Mouse (Mus musculus): ENCODE data around the gene Amz1. TPM values are rescaled to one million over a fixed set of nuclear protein-coding genes. Genes with fewer than 3 reads are reported as not detected.

Gene Amz1
- polyA plus RNA-seq, 1 experiment: not detected

DNA sequence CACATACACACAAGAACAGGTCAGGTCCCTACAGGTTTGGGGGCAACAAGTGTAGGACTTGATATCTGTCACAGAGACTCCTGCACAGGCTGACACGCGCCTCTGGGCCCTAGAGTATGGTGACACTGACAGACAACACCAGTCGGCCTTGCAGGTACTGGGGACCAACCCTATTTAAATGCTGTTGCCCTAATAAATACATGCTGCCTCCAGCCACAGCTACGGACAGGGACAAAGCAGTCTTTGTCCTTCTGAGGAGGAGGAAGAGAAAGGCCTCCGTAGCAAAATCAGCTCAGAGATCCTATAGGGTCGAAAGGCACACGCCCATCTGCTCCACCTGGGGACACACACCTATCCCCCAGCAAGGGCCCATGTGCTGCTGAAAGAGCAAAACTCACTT, 27.9 kb upstream of the Amz1 start:
- Histone ChIP-seq H3K9me3 (ENCODE audit: control insufficient read depth, low read length) (no peaks in the 10 kb centered on the region), H3K27me3 (ENCODE audit: control insufficient read depth) (peaks cover 5% of the 10 kb centered on the region; the same call in 1 of the 2 replicates), H3K4me3 (replicated peaks) (no peak overlapping the region), H3K4me1 (ENCODE audit: control insufficient read depth) (peaks cover 5% of the 10 kb centered on the region; the same call in 1 of the 2 replicates), H3K36me3 (ENCODE audit: control insufficient read depth) (peaks cover 19% of the 10 kb centered on the region)
- TF ChIP-seq GATA1 (IDR thresholded peaks at IDR 0.05; ENCODE audit: low read length): no peak
- TF ChIP-seq TAL1 (IDR thresholded peaks at IDR 0.05; ENCODE audit: low read length): no peak

DNA sequence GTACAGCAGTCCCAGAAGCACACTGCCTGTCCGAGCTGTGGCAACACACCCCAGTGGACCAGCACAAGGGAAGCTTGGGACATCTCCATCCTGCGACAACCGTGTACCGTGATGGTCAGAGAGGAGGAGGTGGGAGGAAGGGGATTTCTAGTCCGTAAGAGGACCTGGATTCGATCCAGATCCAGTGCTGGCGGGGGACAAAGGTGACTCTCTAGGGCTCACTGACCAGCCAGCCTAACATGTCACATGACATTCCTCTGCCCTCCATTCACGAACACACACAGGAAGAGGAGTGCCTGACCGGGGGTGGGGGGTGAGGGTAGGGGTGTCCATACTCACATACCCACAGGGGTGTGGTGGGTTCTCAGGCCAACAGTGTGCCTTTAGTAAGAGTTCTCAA, 24.2 kb upstream of the Amz1 start:
- H3K36me3 ChIP-seq (ENCODE audit: control insufficient read depth): peaks cover 11% of the 10 kb centered on the region
- H3K9me3 ChIP-seq (ENCODE audit: control insufficient read depth, low read length): peaks cover 7% of the 10 kb centered on the region
- peaks cover 42% of the 10 kb centered on the region for H3K4me1 ChIP-seq (ENCODE audit: control insufficient read depth)
- peaks cover 14% of the 10 kb centered on the region for H3K27me3 ChIP-seq (ENCODE audit: control insufficient read depth)
- no peak overlapping the region for H3K4me3 ChIP-seq (replicated peaks)
- TF ChIP-seq GATA1 (IDR thresholded peaks at IDR 0.05; ENCODE audit: low read length): no peak
- TF ChIP-seq TAL1 (IDR thresholded peaks at IDR 0.05; ENCODE audit: low read length): no peak

DNA sequence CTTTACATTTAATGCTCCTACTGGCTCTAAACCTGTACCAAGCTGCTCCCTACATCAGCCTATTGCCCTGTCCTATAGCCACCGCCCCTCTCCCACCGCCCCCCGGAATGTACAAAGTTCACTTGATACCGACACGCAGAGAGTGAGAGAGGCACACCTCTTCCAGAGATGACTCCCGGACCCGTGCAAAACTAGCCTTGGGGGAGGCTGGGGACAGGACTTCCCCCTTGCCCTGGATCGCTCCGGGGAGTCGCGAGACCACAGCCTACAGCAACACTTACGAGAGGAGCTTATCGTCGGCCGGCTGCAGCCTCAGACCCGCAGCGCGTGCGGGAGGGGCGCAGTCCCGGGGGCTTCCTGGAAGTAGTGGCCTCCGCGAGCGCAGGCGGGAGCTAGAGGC, 22.3 kb upstream of the Amz1 start:
- peaks cover 7% of the 10 kb centered on the region for H3K9me3 ChIP-seq (ENCODE audit: control insufficient read depth, low read length)
- peaks cover 14% of the 10 kb centered on the region for H3K27me3 ChIP-seq (ENCODE audit: control insufficient read depth)
- peaks cover 2% of the 10 kb centered on the region; the same call in 1 of the 2 replicates for H3K36me3 ChIP-seq (ENCODE audit: control insufficient read depth)
- H3K4me3 ChIP-seq (replicated peaks): peak overlapping the region; percentile 71
- TF ChIP-seq TAL1 (IDR thresholded peaks at IDR 0.05; ENCODE audit: low read length) (no peak), GATA1 (IDR thresholded peaks at IDR 0.05; ENCODE audit: low read length) (no peak)
- H3K4me1 ChIP-seq (ENCODE audit: control insufficient read depth): peaks cover 58% of the 10 kb centered on the region

DNA sequence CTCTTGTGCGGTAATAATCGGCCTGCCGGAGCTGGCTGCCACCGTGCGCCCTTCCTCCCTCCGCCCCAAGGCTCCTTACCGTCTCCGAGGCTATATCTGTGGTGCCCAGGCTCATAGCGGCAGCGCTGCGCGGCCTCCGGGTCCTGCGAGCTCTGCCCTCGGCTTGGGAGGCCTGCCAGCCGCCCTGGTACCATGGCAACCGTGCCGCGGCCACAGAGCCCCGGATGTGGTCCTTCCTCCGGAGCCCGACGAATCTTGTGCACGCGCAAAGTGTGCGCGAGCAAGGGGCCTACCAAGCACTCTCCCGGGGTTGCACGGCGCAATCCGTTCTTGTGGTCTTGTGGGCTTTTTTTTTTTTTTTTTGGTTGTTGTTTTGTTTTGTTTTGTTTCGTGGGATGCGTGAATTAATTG, 21.8 kb upstream of the Amz1 start, which contains the start of gene Iqce:
Gene Iqce (minus strand): TSS at position 276 of the 411 bp plus-strand sequence.
- Histone ChIP-seq H3K27me3 (ENCODE audit: control insufficient read depth) (peaks cover 14% of the 10 kb centered on the region), H3K4me3 (replicated peaks) (peak within 1 kb of the TSS; percentile 71), H3K4me1 (ENCODE audit: control insufficient read depth) (peaks cover 60% of the 10 kb centered on the region), H3K36me3 (ENCODE audit: control insufficient read depth) (peaks cover under 1% of the 10 kb centered on the region), H3K9me3 (ENCODE audit: control insufficient read depth, low read length) (peaks cover 7% of the 10 kb centered on the region)
- TF ChIP-seq TAL1 (IDR thresholded peaks at IDR 0.05; ENCODE audit: low read length) (no peak), GATA1 (IDR thresholded peaks at IDR 0.05; ENCODE audit: low read length) (no peak)

DNA sequence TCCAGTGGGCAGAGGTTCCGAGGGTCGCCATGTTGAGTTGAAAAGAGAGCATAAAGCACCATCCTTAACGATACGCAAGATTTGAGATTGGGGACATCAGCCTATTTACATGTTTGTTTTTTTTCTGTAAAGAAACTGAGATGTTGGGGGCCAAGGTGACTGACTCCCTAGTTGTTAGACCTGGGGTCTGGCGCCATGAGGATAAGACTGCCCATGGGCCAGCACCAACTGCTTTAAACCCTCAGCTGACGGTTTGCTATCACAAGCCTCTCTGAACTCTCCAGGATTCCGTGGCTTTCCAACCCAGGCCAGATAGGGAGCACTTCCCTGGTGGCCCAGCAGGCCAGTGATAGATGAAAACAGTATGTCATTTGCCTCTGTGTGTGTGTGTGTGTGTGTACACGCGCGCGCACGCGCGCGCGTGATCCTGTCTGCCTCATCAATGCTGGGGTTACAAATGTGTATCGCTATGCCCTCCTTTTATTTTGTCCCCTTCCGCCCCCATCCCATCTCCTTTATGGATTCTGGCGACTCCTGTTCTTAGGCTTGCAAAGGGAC, 21.2 kb upstream of the Amz1 start:
- H3K9me3 ChIP-seq (ENCODE audit: control insufficient read depth, low read length): peaks cover 7% of the 10 kb centered on the region
- peak overlapping the region; percentile 71 for H3K4me3 ChIP-seq (replicated peaks)
- peaks cover 60% of the 10 kb centered on the region for H3K4me1 ChIP-seq (ENCODE audit: control insufficient read depth)
- peaks cover 14% of the 10 kb centered on the region for H3K27me3 ChIP-seq (ENCODE audit: control insufficient read depth)
- TF ChIP-seq TAL1 (IDR thresholded peaks at IDR 0.05; ENCODE audit: low read length): no peak
- TF ChIP-seq GATA1 (IDR thresholded peaks at IDR 0.05; ENCODE audit: low read length): no peak
- peaks cover 6% of the 10 kb centered on the region for H3K36me3 ChIP-seq (ENCODE audit: control insufficient read depth)

DNA sequence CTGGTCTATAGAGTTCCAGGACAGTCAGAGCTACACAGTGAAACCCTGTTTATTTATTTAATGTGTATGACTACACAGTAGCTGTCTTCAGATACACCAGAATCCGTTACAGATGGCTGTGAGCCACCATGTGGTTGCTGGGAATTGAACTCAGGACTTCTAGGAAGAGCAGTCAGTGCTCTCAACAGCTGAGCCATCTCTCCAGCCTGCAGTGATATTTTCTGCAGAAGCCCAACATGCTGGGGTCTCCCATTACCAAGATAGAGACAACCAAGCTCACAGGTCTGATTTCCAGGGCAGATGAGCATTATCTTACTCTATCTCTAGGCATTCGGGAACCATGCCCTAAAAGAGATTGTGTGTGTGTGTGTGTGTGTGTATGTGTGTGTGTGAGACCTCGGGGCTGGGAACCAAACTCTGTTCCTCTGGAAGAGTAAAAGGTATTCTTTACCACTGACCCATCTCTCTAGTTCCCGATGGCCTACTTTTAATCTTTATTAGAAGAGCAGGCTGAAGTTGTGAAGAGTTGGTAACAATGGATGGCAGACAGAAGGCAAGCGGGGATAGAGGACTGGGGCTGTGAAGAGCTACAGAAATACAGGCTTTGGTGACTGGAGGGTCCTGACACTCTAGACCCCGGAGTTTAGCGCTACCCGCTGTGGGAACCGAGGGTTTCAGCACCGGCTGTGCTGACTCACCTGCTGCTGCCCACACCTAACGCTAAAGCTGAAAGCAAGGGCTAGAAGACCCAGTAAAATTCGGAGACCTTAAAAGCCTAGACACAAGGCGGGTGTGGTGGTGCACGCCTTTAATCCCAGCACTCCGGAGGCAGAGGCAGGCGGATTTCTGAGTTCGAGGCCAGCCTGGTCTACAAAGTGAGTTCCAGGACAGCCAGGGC, 20.2 kb upstream of the Amz1 start:
- peaks cover 11% of the 10 kb centered on the region for H3K36me3 ChIP-seq (ENCODE audit: control insufficient read depth)
- H3K27me3 ChIP-seq (ENCODE audit: control insufficient read depth): peaks cover 14% of the 10 kb centered on the region
- H3K4me1 ChIP-seq (ENCODE audit: control insufficient read depth): peaks cover 60% of the 10 kb centered on the region
- TF ChIP-seq TAL1 (IDR thresholded peaks at IDR 0.05; ENCODE audit: low read length) (no peak), GATA1 (IDR thresholded peaks at IDR 0.05; ENCODE audit: low read length) (no peak)
- peaks cover 7% of the 10 kb centered on the region for H3K9me3 ChIP-seq (ENCODE audit: control insufficient read depth, low read length)
- peak overlapping the region; percentile 77 for H3K4me3 ChIP-seq (replicated peaks)

DNA sequence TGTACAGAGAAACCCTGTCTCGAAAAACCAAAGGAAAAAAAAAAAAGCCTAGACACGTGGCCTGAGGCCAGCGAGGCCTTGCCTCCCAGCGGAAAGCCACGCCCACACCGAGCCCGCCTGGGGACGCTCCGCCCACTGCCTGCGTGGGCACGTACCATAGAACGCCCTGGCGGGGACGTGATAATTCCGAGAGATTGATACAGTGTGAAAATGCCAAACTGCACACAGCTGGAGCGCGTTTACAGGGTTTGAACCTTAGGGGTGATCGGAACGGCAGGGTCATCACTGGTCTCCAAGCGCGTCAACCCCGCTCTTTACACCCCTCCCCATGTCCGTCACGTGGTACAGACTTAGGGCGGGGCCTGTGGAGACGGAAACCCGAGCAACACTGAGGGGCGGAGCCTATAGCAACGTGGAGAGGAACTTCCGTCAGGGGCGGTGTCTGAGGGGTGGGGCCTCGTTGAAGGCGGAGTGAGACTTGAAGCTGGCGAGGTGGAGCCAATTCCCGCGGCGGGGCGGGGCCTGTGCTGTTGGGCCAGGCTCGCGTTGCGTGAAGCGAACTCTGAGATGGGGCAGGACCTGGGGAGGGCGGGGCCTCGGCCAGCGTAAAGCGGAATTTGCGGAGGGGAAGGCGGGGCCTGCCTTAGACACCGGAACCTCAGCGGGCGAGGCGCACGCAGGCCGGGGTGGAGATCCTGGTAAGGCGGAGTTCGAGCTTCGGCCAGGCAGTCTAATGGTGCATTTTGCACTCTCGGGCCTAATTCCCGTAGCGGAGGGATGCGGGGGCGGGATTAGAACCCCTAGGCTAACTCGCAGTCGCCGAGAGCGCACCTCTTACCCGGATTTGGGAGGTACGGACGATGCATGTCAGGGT, 19.3 kb upstream of the Amz1 start, which contains the start of gene Brat1:
Gene Brat1 (plus strand): TSS at position 634 of the 874 bp plus-strand sequence.
- Histone ChIP-seq H3K4me1 (ENCODE audit: control insufficient read depth) (peaks cover 60% of the 10 kb centered on the region), H3K27me3 (ENCODE audit: control insufficient read depth) (peaks cover 14% of the 10 kb centered on the region)
- TF ChIP-seq TAL1 (IDR thresholded peaks at IDR 0.05; ENCODE audit: low read length): no peak

DNA sequence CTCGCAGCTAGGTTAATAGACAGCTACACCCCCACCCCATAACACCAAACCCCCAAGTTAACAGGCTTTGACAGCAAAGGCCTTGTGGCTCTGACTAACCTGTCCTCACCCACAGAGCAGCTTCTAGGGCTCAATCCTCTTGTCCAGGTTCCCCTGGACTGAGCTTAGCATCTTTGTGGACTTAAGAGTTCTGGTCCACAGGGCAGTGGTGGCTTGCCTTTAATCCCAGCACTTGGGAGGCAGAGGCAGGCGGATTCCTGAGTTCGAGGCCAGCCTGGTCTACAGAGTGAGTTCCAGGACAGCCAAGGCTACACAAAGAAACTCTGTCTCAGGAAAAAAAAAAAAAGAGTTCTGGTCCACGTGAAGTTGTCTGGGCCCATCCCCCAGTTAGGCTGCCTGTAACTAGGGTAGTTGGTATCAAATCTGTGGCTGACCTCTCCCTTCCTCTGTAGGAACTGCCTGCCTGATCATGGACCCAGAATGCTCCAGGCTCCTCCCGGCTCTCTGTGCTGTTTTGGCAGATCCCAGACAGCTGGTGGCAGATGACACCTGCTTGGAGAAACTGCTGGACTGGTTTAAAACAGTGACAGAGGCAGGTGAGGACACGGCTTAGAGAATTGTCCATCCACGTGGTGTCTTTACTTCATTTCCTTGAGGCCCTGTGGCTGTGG, 18.3 kb upstream of the Amz1 start:
- Histone ChIP-seq H3K9me3 (ENCODE audit: control insufficient read depth, low read length) (peaks cover 7% of the 10 kb centered on the region), H3K4me3 (replicated peaks) (peak overlapping the region; percentile 77), H3K27me3 (ENCODE audit: control insufficient read depth) (peaks cover 10% of the 10 kb centered on the region), H3K36me3 (ENCODE audit: control insufficient read depth) (peaks cover 18% of the 10 kb centered on the region), H3K4me1 (ENCODE audit: control insufficient read depth) (peaks cover 56% of the 10 kb centered on the region)
- TF ChIP-seq GATA1 (IDR thresholded peaks at IDR 0.05; ENCODE audit: low read length) (no peak), TAL1 (IDR thresholded peaks at IDR 0.05; ENCODE audit: low read length) (no peak)

More for the DNA sequence above, 19.3 kb upstream of the Amz1 start, which contains the start of gene Brat1:
- Histone ChIP-seq H3K36me3 (ENCODE audit: control insufficient read depth) (peaks cover 11% of the 10 kb centered on the region), H3K4me3 (replicated peaks) (peak within 1 kb of the TSS; percentile 77), H3K9me3 (ENCODE audit: control insufficient read depth, low read length) (peaks cover 7% of the 10 kb centered on the region)
